Mouse (Mus musculus) urinary bladder, postnatal 36 days (tissue): Measurements from ENCODE around the gene Fst.

Experiments
- DNase-seq, 2 experiments: peaks; one replicate each; pipeline ENCODE4 v3.0.0; 2022; ENCODE audit warnings: low spot score in 2 of 2, mixed read lengths in 1 of 2

The Fst gene

GRCm38 (mm10) chr13:114412326-114412725 is 46.4 kb downstream of the Fst start:
- DNase-seq = no peak

DNA sequence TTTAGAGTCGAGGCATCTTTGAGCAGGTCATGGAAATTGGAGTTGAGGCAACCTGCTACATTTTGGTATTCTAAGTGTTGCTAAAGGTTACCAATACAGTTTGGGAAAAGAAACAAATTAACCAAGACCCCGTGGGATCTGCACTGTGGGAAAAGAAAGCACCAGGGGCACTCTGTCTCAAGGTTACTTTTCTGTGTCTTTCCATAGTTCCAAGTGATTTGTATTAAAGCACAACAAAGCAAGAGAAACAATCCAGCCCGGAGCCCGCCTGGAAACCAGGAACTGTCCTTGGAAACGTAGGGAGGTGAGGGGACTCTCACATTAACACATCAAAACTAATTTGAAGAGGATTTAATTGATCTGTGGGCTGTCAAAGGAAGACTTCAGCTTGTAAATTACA is 51.9 kb downstream of the Fst start:
- DNase-seq = no peak

- no peak for DNase-seq
These were observed 52.3 kb downstream of the Fst start for GRCm38 (mm10) chr13:114406424-114406823.

DNA sequence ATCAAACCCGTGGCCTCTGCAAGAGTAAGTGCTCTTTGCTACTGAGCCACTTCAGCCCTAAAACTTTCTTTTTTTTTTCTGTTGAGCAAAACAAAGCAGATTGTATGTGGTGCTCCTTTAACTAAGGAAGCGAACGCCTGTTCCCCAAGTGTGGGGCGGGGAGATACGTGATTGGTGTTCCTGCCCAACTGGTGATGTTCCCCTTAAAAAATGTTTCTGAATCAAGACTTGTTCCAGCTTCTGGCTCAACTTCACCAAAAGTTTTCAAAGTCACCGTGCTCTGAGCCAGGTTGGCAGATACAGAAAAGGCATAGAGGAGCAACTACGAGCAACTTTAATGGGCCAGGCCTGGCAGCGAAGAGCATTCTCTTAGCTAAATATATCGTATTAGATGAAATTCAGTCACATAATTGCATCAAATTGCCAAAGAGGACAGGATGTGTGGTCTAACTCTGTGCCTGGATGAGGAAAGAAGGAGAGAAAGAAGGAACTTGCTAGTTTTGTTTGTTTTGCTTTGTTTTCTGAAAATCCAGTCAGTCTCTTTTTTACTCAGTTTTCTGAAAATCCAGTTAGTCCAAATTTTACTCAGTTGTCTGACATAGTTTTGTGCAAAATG is 53.5 kb downstream of the Fst start:
- DNase-seq = peak in 1 of 2 experiments; percentile 28
